Mouse (Mus musculus) liver, postnatal 0 days (tissue): ENCODE results near the gene Mad1l1. TPM values are rescaled to one million over a fixed set of nuclear protein-coding genes. Genes with fewer than 3 reads are reported as not detected.
A peak's percentile ranks its signal among the peaks of the same experiment; 100 is the strongest.

ENCODE experiments used
- ATAC-seq: fragments of 200-750 bp; cut with Nextera tagmentation; 2 replicates; pipeline ENCODE4 v1.8.0; 2017; ENCODE audit warnings: mild to moderate bottlenecking, moderate library complexity
- DNase-seq: peaks from one replicate; pipeline ENCODE4 v3.0.0-alpha.2; 2016
- H3K27ac ChIP-seq: fragments of 300-500 bp; sonication (generic); 2 replicates; pipeline ENCODE4 v1.5.1; 2014; ENCODE audit warnings: antibody characterized with exemption, moderate library complexity, mild to moderate bottlenecking, low read depth
- H3K27me3 ChIP-seq: fragments of 300-500 bp; sonication (generic); 2 replicates; pipeline ENCODE4 v1.6.1; 2014; ENCODE audit warnings: low read length, control low read depth, mixed read lengths; ENCODE audit not compliant: insufficient read depth
- H3K36me3 ChIP-seq: fragments of 300-500 bp; sonication (generic); replicated peaks from 2 replicates; pipeline ENCODE4 v1.6.1; 2014; ENCODE audit warnings: mild to moderate bottlenecking, control low read depth, low read length, moderate library complexity, mixed read lengths; ENCODE audit not compliant: insufficient read depth
- H3K4me1 ChIP-seq: fragments of 300-500 bp; sonication (generic); 2 replicates; pipeline ENCODE4 v1.6.1; 2014; ENCODE audit warnings: antibody characterized with exemption, mild to moderate bottlenecking, control low read depth; ENCODE audit not compliant: insufficient read depth
- H3K4me2 ChIP-seq: fragments of 300-500 bp; sonication (generic); 2 replicates; pipeline ENCODE4 v1.6.1; 2014; ENCODE audit warnings: low read depth, mild to moderate bottlenecking, low read length, moderate library complexity, mixed read lengths
- H3K4me3 ChIP-seq: fragments of 300-500 bp; sonication (generic); 2 replicates; pipeline ENCODE4 v1.5.1; 2014; ENCODE audit warnings: low read depth, low read length
- H3K9ac ChIP-seq: fragments of 300-500 bp; sonication (generic); replicated peaks from 2 replicates; pipeline ENCODE4 v1.6.1; 2014; ENCODE audit warnings: mild to moderate bottlenecking, moderate library complexity
- H3K9me3 ChIP-seq: fragments of 300-500 bp; sonication (generic); 2 replicates; pipeline ENCODE4 v1.6.1; 2016; ENCODE audit warnings: mild to moderate bottlenecking, control low read depth, low read length, mixed read lengths
- CTCF ChIP-seq: sonication (generic); IDR thresholded peaks from 2 replicates; pipeline ENCODE4 v1.5.1; 2016; ENCODE audit warnings: antibody characterized with exemption, low read depth
- EP300 ChIP-seq: IDR thresholded peaks from 2 replicates; pipeline ENCODE4 v1.6.1; 2016; ENCODE audit warnings: antibody characterized with exemption, low read depth, mild to moderate bottlenecking
- WGBS: fragments of 180-500 bp; shearing (Covaris S2); extraction: QIAGEN DNeasy Blood & Tissue Kit; methylation state at CpG from one replicate; pipeline ENCODE4 v1.1.7; 2014; ENCODE audit not compliant: insufficient replicate concordance; 5-methylcytosine and 5-hydroxymethylcytosine counted together
- polyA plus RNA-seq: library from polyadenylated mRNA; unstranded; fragments of >200 nt; fragmentation: Nextera tagmentation; extraction: Ambion mirVana; gene quantifications from 2 replicates; pipeline ENCODE4 v1.2.1, GENCODE M21; 2015

Mad1l1 gene
- polyA plus RNA-seq, 1 experiment from 2014 or later, result 17.0 TPM

- Histone ChIP-seq H3K27me3 (no peaks in the 10 kb centered on the region), H3K4me3 (no peak overlapping the region), H3K4me2 (no peak overlapping the region), H3K27ac (no peak overlapping the region), H3K4me1 (0 out of 2 replicates have a peak, but pooled peaks cover 3% of the 10 kb centered on the region), H3K9me3 (no peaks in the 10 kb centered on the region), H3K36me3 (peaks cover 7% of the 10 kb centered on the region), H3K9ac (no peak overlapping the region)
- DNase-seq (no peak), ATAC-seq (no peak)
- WGBS, result 80% methylated on average over 3 of the region's 3 CpGs
- no peak for TF ChIP-seq CTCF
- TF ChIP-seq EP300, result no peak
These were observed 63.3 kb downstream of the Mad1l1 start for GRCm38 (mm10) chr5:140258035-140258434.

DNA sequence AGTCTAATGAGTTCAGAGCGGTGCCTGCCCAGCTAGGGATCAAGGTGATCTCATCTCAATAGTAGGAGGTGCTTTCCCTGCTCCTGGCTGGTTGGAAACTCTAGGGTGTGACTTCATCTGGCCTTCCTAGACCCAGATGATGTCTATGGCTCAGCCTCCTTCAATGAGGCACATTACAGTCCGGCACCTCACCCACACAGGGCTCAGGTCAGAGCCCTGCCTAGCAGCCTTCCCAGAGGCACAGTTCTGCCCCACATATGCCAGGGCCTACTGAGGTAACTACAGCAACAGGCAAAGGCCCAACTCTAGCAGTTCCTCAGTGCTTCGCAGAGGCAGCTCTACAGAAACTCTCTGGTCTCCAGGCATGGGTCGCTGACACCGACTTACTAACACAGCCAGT is 63.9 kb downstream of the Mad1l1 start:
- ATAC-seq (no peak), DNase-seq (no peak)
- Histone ChIP-seq H3K36me3 (peaks cover 7% of the 10 kb centered on the region), H3K27me3 (no peaks in the 10 kb centered on the region), H3K9me3 (no peaks in the 10 kb centered on the region), H3K4me1 (0 out of 2 replicates have a peak, but pooled peaks cover 3% of the 10 kb centered on the region), H3K9ac (no peak overlapping the region), H3K4me3 (no peak overlapping the region), H3K4me2 (no peak overlapping the region), H3K27ac (no peak overlapping the region)
- no peak for TF ChIP-seq CTCF
- no peak for TF ChIP-seq EP300
- 91% methylated on average over 5 of the region's 5 CpGs for WGBS

- no peak overlapping the region for H3K4me3 ChIP-seq
- H3K27me3 ChIP-seq, result no peaks in the 10 kb centered on the region
- H3K9me3 ChIP-seq, result no peaks in the 10 kb centered on the region
- no peak for DNase-seq
- no peak overlapping the region for H3K9ac ChIP-seq
- no peak for ATAC-seq
- no peak overlapping the region for H3K4me2 ChIP-seq
- H3K27ac ChIP-seq, result no peak overlapping the region
- TF ChIP-seq EP300, result no peak
- no peak for TF ChIP-seq CTCF
- 82% methylated on average over 10 of the region's 10 CpGs for WGBS
- 0 out of 2 replicates have a peak, but pooled peaks cover 3% of the 10 kb centered on the region for H3K4me1 ChIP-seq
- H3K36me3 ChIP-seq, result peaks cover 7% of the 10 kb centered on the region
These were observed 64.7 kb downstream of the Mad1l1 start for GRCm38 (mm10) chr5:140256685-140257084.

- Histone ChIP-seq H3K9me3 (no peaks in the 10 kb centered on the region), H3K27ac (no peak overlapping the region), H3K4me2 (no peak overlapping the region), H3K4me1 (0 out of 2 replicates have a peak, but pooled peaks cover 3% of the 10 kb centered on the region), H3K27me3 (no peaks in the 10 kb centered on the region), H3K9ac (no peak overlapping the region), H3K4me3 (no peak overlapping the region), H3K36me3 (peaks cover 4% of the 10 kb centered on the region; the same call in 1 of the 2 replicates)
- 84% methylated on average over 5 of the region's 5 CpGs for WGBS
- DNase-seq, result no peak
- no peak for ATAC-seq
- no peak for TF ChIP-seq EP300
- no peak for TF ChIP-seq CTCF
These were observed 66.1 kb downstream of the Mad1l1 start for GRCm38 (mm10) chr5:140255265-140255664.

DNA sequence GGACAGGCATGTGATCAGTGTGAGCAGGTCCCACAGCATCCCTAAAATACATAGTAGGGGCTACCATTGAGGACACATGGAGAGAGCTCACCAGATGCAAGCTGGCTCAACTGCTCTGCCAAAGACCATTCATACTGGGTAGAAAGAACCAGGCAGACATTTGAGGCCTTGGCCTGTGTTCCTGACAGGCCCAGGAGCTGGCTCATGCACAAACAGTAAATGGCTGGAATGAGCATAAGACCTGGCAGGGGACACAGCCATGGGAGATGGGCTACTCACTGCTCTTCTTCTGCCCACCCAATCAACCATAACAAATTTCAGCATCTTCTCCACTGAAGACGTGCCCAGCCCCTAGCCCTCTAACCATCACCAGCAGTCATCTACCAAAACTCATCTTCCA is 66.7 kb downstream of the Mad1l1 start:
- Histone ChIP-seq H3K27me3 (no peaks in the 10 kb centered on the region), H3K4me3 (no peak overlapping the region), H3K9ac (no peak overlapping the region), H3K9me3 (no peaks in the 10 kb centered on the region), H3K4me2 (no peak overlapping the region), H3K27ac (no peak overlapping the region), H3K4me1 (0 out of 2 replicates have a peak, but pooled peaks cover 3% of the 10 kb centered on the region), H3K36me3 (no peaks in the 10 kb centered on the region)
- DNase-seq, result no peak
- no peak for ATAC-seq
- 73% methylated on average over 1 of the region's 1 CpGs for WGBS
- TF ChIP-seq EP300 (no peak), CTCF (no peak)

- Histone ChIP-seq H3K4me3 (no peak overlapping the region), H3K36me3 (no peaks in the 10 kb centered on the region), H3K9ac (no peak overlapping the region), H3K4me2 (no peak overlapping the region), H3K27me3 (no peaks in the 10 kb centered on the region), H3K9me3 (no peaks in the 10 kb centered on the region), H3K4me1 (no peaks in the 10 kb centered on the region), H3K27ac (no peak overlapping the region)
- DNase-seq (no peak), ATAC-seq (no peak)
- WGBS, result 92% methylated on average over 2 of the region's 2 CpGs
- no peak for TF ChIP-seq EP300
- TF ChIP-seq CTCF, result no peak
These were observed 69.4 kb downstream of the Mad1l1 start for GRCm38 (mm10) chr5:140251989-140252388.

GRCm38 (mm10) chr5:140250370-140250769 is 71.0 kb downstream of the Mad1l1 start:
- no peak for DNase-seq
- H3K4me1 ChIP-seq, result no peaks in the 10 kb centered on the region
- ATAC-seq, result no peak
- no peaks in the 10 kb centered on the region for H3K36me3 ChIP-seq
- H3K9me3 ChIP-seq, result no peaks in the 10 kb centered on the region
- TF ChIP-seq CTCF (peak; percentile 21; the same call in 1 of the 2 replicates), EP300 (no peak)
- no peak overlapping the region for H3K4me3 ChIP-seq
- H3K27ac ChIP-seq, result no peak overlapping the region
- no peaks in the 10 kb centered on the region for H3K27me3 ChIP-seq
- no peak overlapping the region for H3K9ac ChIP-seq
- no peak overlapping the region for H3K4me2 ChIP-seq
- 78% methylated on average over 3 of the region's 3 CpGs for WGBS
